Mouse (Mus musculus) neural tube, embryonic 12.5 days (tissue): ENCODE data around the gene Camk2g. TPM values are rescaled to one million over a fixed set of nuclear protein-coding genes. Genes with fewer than 3 reads are reported as not detected.

Experiments used
- ATAC-seq: fragments of 200-750 bp; cut with Nextera tagmentation; 2 replicates; pipeline ENCODE4 v1.8.0; 2017; ENCODE audit warnings: low read depth, mild to moderate bottlenecking, moderate TSS enrichment, moderate library complexity; ENCODE audit not compliant: low FRiP score
- H3K27ac ChIP-seq: fragments of 300-500 bp; sonication (generic); 2 replicates; pipeline ENCODE4 v1.5.1; 2016
- H3K27me3 ChIP-seq: fragments of 300-500 bp; sonication (generic); replicated peaks from 2 replicates; pipeline ENCODE4 v1.6.1; 2016; ENCODE audit warnings: mild to moderate bottlenecking
- H3K36me3 ChIP-seq: fragments of 300-500 bp; sonication (generic); 2 replicates; pipeline ENCODE4 v1.6.1; 2016; ENCODE audit warnings: mild to moderate bottlenecking
- H3K4me1 ChIP-seq: fragments of 300-500 bp; sonication (generic); 2 replicates; pipeline ENCODE4 v1.6.1; 2016
- H3K4me2 ChIP-seq: fragments of 300-500 bp; sonication (generic); replicated peaks from 2 replicates; pipeline ENCODE4 v1.6.1; 2016; ENCODE audit warnings: mild to moderate bottlenecking
- H3K4me3 ChIP-seq: fragments of 300-500 bp; sonication (generic); 2 replicates; pipeline ENCODE4 v1.5.1; 2016
- H3K9ac ChIP-seq: fragments of 300-500 bp; sonication (generic); 2 replicates; pipeline ENCODE4 v1.6.1; 2016; ENCODE audit warnings: mild to moderate bottlenecking
- H3K9me3 ChIP-seq: fragments of 300-500 bp; sonication (generic); 2 replicates; pipeline ENCODE4 v1.6.1; 2016; ENCODE audit warnings: mild to moderate bottlenecking
- WGBS: fragments of 180-500 bp; shearing (Covaris S2); methylation state at CpG from one replicate; pipeline ENCODE4 v1.1.7; 2016; 5-methylcytosine and 5-hydroxymethylcytosine counted together
- polyA plus RNA-seq: library from polyadenylated mRNA; unstranded; fragments of >200 nt; fragmentation: Nextera tagmentation; extraction: Ambion mirVana; gene quantifications from 2 replicates; pipeline ENCODE4 v1.2.1, GENCODE M21; 2016

Camk2g gene
- polyA plus RNA-seq, 1 experiment from 2014 or later: 105 TPM

GRCm38 (mm10) chr14:20733041-20733951 is 60.6 kb downstream of the Camk2g start:
- H3K4me3 ChIP-seq: peak overlapping the region; percentile 79
- H3K9me3 ChIP-seq: no peaks in the 10 kb centered on the region
- H3K4me1 ChIP-seq: peaks cover 10% of the 10 kb centered on the region
- peak overlapping the region; percentile 93 for H3K4me2 ChIP-seq
- H3K27ac ChIP-seq: no peak overlapping the region
- peaks cover 43% of the 10 kb centered on the region for H3K36me3 ChIP-seq
- peak overlapping the region; percentile 93 for H3K9ac ChIP-seq
- 54% methylated on average over 12 of the region's 12 CpGs for WGBS
- ATAC-seq: no peak; the same call in 1 of the 2 replicates
- H3K27me3 ChIP-seq: no peaks in the 10 kb centered on the region

- peaks cover 49% of the 10 kb centered on the region for H3K36me3 ChIP-seq
- WGBS: 92% methylated on average over 9 of the region's 9 CpGs
Measured at GRCm38 (mm10) chr14:20730853-20731602, 62.9 kb downstream of the Camk2g start.

GRCm38 (mm10) chr14:20729871-20730270 is 64.0 kb downstream of the Camk2g start:
- Histone ChIP-seq H3K27ac (no peak overlapping the region), H3K4me1 (peaks cover 10% of the 10 kb centered on the region), H3K4me2 (no peak overlapping the region), H3K27me3 (no peaks in the 10 kb centered on the region), H3K9ac (no peak overlapping the region), H3K4me3 (no peak overlapping the region), H3K9me3 (no peaks in the 10 kb centered on the region), H3K36me3 (peaks cover 55% of the 10 kb centered on the region)
- 93% methylated on average over 9 of the region's 9 CpGs for WGBS
- ATAC-seq: no peak

More at GRCm38 (mm10) chr14:20730853-20731602, 62.9 kb downstream of the Camk2g start:
- Histone ChIP-seq H3K4me2 (no peak overlapping the region), H3K27me3 (no peaks in the 10 kb centered on the region), H3K9ac (no peak overlapping the region), H3K27ac (no peak overlapping the region), H3K4me3 (no peak overlapping the region), H3K9me3 (no peaks in the 10 kb centered on the region), H3K4me1 (peaks cover 10% of the 10 kb centered on the region)
- no peak for ATAC-seq

- Histone ChIP-seq H3K9me3 (no peaks in the 10 kb centered on the region), H3K27me3 (no peaks in the 10 kb centered on the region), H3K36me3 (peaks cover 94% of the 10 kb centered on the region), H3K4me2 (no peak overlapping the region), H3K9ac (no peak overlapping the region), H3K27ac (no peak overlapping the region), H3K4me1 (no peaks in the 10 kb centered on the region), H3K4me3 (no peak overlapping the region)
- ATAC-seq: no peak
- WGBS: 77% methylated on average over 6 of the region's 6 CpGs
Measured at GRCm38 (mm10) chr14:20725660-20726339, 68.1 kb downstream of the Camk2g start.

GRCm38 (mm10) chr14:20724043-20724442 is 69.8 kb downstream of the Camk2g start:
- Histone ChIP-seq H3K4me2 (no peak overlapping the region), H3K36me3 (peaks cover 94% of the 10 kb centered on the region), H3K27ac (no peak overlapping the region), H3K9ac (no peak overlapping the region), H3K9me3 (no peaks in the 10 kb centered on the region), H3K4me1 (no peaks in the 10 kb centered on the region), H3K27me3 (no peaks in the 10 kb centered on the region), H3K4me3 (no peak overlapping the region)
- WGBS: 46% methylated on average over 5 of the region's 5 CpGs
- 0 out of 2 replicates have a peak, but pooled peaks have one; percentile 46 for ATAC-seq

GRCm38 (mm10) chr14:20723006-20723405 is 70.9 kb downstream of the Camk2g start:
- 93% methylated on average over 12 of the region's 12 CpGs for WGBS

GRCm38 (mm10) chr14:20721371-20721770 is 72.5 kb downstream of the Camk2g start:
- Histone ChIP-seq H3K27me3 (no peaks in the 10 kb centered on the region), H3K4me2 (no peak overlapping the region), H3K4me3 (no peak overlapping the region), H3K9ac (no peak overlapping the region), H3K4me1 (no peaks in the 10 kb centered on the region), H3K27ac (no peak overlapping the region), H3K36me3 (peaks cover 98% of the 10 kb centered on the region), H3K9me3 (no peaks in the 10 kb centered on the region)
- no peak for ATAC-seq
- WGBS: 94% methylated on average over 4 of the region's 4 CpGs

More at GRCm38 (mm10) chr14:20723006-20723405, 70.9 kb downstream of the Camk2g start:
- no peaks in the 10 kb centered on the region for H3K27me3 ChIP-seq
- no peaks in the 10 kb centered on the region for H3K9me3 ChIP-seq
- H3K27ac ChIP-seq: no peak overlapping the region
- no peak for ATAC-seq
- no peak overlapping the region for H3K9ac ChIP-seq
- peaks cover 94% of the 10 kb centered on the region for H3K36me3 ChIP-seq
- H3K4me3 ChIP-seq: no peak overlapping the region
- no peaks in the 10 kb centered on the region for H3K4me1 ChIP-seq
- no peak overlapping the region for H3K4me2 ChIP-seq

- no peak for ATAC-seq
- H3K9me3 ChIP-seq: no peaks in the 10 kb centered on the region
- no peaks in the 10 kb centered on the region for H3K4me1 ChIP-seq
- H3K4me3 ChIP-seq: no peak overlapping the region
- WGBS: 96% methylated on average over 12 of the region's 12 CpGs
- no peak overlapping the region for H3K4me2 ChIP-seq
- H3K27me3 ChIP-seq: no peaks in the 10 kb centered on the region
- H3K27ac ChIP-seq: no peak overlapping the region
- H3K36me3 ChIP-seq: peaks cover 97% of the 10 kb centered on the region
- H3K9ac ChIP-seq: no peak overlapping the region
Measured at GRCm38 (mm10) chr14:20719767-20720166, 74.1 kb downstream of the Camk2g start.

GRCm38 (mm10) chr14:20718443-20718842 is 75.4 kb downstream of the Camk2g start:
- H3K4me1 ChIP-seq: no peaks in the 10 kb centered on the region
- ATAC-seq: no peak
- H3K4me3 ChIP-seq: no peak overlapping the region
- H3K36me3 ChIP-seq: peaks cover 97% of the 10 kb centered on the region
- no peak overlapping the region for H3K4me2 ChIP-seq
- no peak overlapping the region for H3K9ac ChIP-seq
- H3K27me3 ChIP-seq: no peaks in the 10 kb centered on the region
- no peak overlapping the region for H3K27ac ChIP-seq
- no peaks in the 10 kb centered on the region for H3K9me3 ChIP-seq
- 94% methylated on average over 10 of the region's 10 CpGs for WGBS

GRCm38 (mm10) chr14:20713832-20714231 is 80.1 kb downstream of the Camk2g start:
- 82% methylated on average over 11 of the region's 11 CpGs for WGBS
- Histone ChIP-seq H3K9ac (no peak overlapping the region), H3K4me1 (peaks cover 7% of the 10 kb centered on the region), H3K4me3 (no peak overlapping the region), H3K27ac (no peak overlapping the region), H3K4me2 (no peak overlapping the region), H3K27me3 (no peaks in the 10 kb centered on the region), H3K36me3 (peaks cover 89% of the 10 kb centered on the region), H3K9me3 (no peaks in the 10 kb centered on the region)
- ATAC-seq: no peak

GRCm38 (mm10) chr14:20708239-20708638 is 85.6 kb downstream of the Camk2g start:
- peak overlapping the region; percentile 98 for H3K4me3 ChIP-seq
- peak overlapping the region; percentile 95 for H3K9ac ChIP-seq
- peaks cover 18% of the 10 kb centered on the region for H3K4me1 ChIP-seq
- no peaks in the 10 kb centered on the region for H3K27me3 ChIP-seq
- H3K4me2 ChIP-seq: peak overlapping the region; percentile 86
- no peak for ATAC-seq
- H3K27ac ChIP-seq: no peak overlapping the region
- H3K9me3 ChIP-seq: no peaks in the 10 kb centered on the region
- 13% methylated on average over 10 of the region's 10 CpGs for WGBS
- H3K36me3 ChIP-seq: peaks cover 46% of the 10 kb centered on the region
